Mouse (Mus musculus) MEL (cell line): ENCODE data around the gene Rspry1. TPM values are rescaled to one million over a fixed set of nuclear protein-coding genes. Genes with fewer than 3 reads are reported as not detected.

Experiments used
- DNase-seq: peaks from one replicate; pipeline ENCODE4 v3.0.0; 2011; ENCODE audit warnings: low read depth, low spot score
- H3K27ac ChIP-seq: 2 replicates; pipeline ENCODE4 v1.5.1; 2012; ENCODE audit warnings: low read depth, mild to moderate bottlenecking, control low read depth, low read length, moderate library complexity; ENCODE audit not compliant: control insufficient read depth
- H3K27me3 ChIP-seq, 2 experiments: fragments of 150-350 bp in 1 of 2; sonication (generic) in 1 of 2; 2 replicates each; pipeline ENCODE4 v1.6.1; 2012; ENCODE audit warnings: low read length in 2 of 2, mild to moderate bottlenecking in 2 of 2, improper control_type of control experiment in 1 of 2, moderate library complexity in 1 of 2; ENCODE audit not compliant: insufficient read depth in 2 of 2, control insufficient read depth in 1 of 2
- H3K36me3 ChIP-seq, 2 experiments: 2 replicates each; pipeline ENCODE4 v1.6.1; 2012 to 2014; ENCODE audit warnings: low read length in 2 of 2, improper control_type of control experiment in 1 of 2, inconsistent platforms in 1 of 2, mild to moderate bottlenecking in 1 of 2; ENCODE audit not compliant: insufficient read depth in 2 of 2, control insufficient read depth in 1 of 2
- H3K4me1 ChIP-seq, 2 experiments: fragments of 150-350 bp in 1 of 2; sonication (generic) in 1 of 2; 2 replicates each; pipeline ENCODE4 v1.6.1; 2012; ENCODE audit warnings: low read length in 2 of 2, improper control_type of control experiment in 1 of 2, mild to moderate bottlenecking in 1 of 2; ENCODE audit not compliant: insufficient read depth in 2 of 2, control insufficient read depth in 1 of 2
- H3K4me3 ChIP-seq, 2 experiments: fragments of 150-350 bp in 1 of 2; sonication (generic) in 1 of 2; 2 replicates each; pipeline ENCODE4 v1.5.1; 2012; ENCODE audit warnings: low read depth in 2 of 2, low read length in 2 of 2, mild to moderate bottlenecking in 2 of 2, moderate library complexity in 2 of 2, control low read depth in 1 of 2, improper control_type of control experiment in 1 of 2; ENCODE audit not compliant: control insufficient read depth in 1 of 2, insufficient read depth in 1 of 2
- H3K79me2 ChIP-seq: 2 replicates; pipeline ENCODE4 v1.6.1; 2012; ENCODE audit warnings: mild to moderate bottlenecking, low read length, moderate library complexity; ENCODE audit not compliant: control insufficient read depth, poor library complexity, insufficient read depth
- H3K9ac ChIP-seq: 2 replicates; pipeline ENCODE4 v1.6.1; 2012; ENCODE audit warnings: low read depth, mild to moderate bottlenecking, control low read depth, low read length, moderate library complexity; ENCODE audit not compliant: control insufficient read depth, poor library complexity, severe bottlenecking
- H3K9me3 ChIP-seq: fragments of 150-350 bp; sonication (generic); replicated peaks from 2 replicates; pipeline ENCODE4 v1.6.1; 2012; ENCODE audit warnings: mild to moderate bottlenecking, low read length, improper control_type of control experiment, moderate library complexity; ENCODE audit not compliant: insufficient read depth
- BHLHE40 ChIP-seq: IDR thresholded peaks from 2 replicates; pipeline ENCODE4 v1.6.1; 2012; ENCODE audit warnings: low read depth, mild to moderate bottlenecking, inconsistent platforms, low read length, improper control_type of control experiment, borderline replicate concordance
- CTCF ChIP-seq, 3 experiments: IDR thresholded peaks in 2 of 3; conservative IDR thresholded peaks in 1 of 3; 2 replicates each; pipeline ENCODE4 v1.5.1; 2011 to 2012; ENCODE audit warnings: low read length in 3 of 3, low read depth in 2 of 3, mild to moderate bottlenecking in 2 of 3, improper control_type of control experiment in 1 of 3, inconsistent platforms in 1 of 3, mixed read lengths in 1 of 3, moderate library complexity in 1 of 3; ENCODE audit not compliant: control insufficient read depth in 1 of 3, insufficient read depth in 1 of 3, poor library complexity in 1 of 3, severe bottlenecking in 1 of 3
- EP300 ChIP-seq, 2 experiments: IDR thresholded peaks; 2 replicates each; pipeline ENCODE4 v1.6.1; 2011; ENCODE audit warnings: improper control_type of control experiment in 2 of 2, low read length in 2 of 2, low read depth in 1 of 2, mild to moderate bottlenecking in 1 of 2
- ETS1 ChIP-seq: IDR thresholded peaks from 2 replicates; pipeline ENCODE4 v1.6.1; 2012; ENCODE audit warnings: low read depth, mild to moderate bottlenecking, inconsistent platforms, low read length, improper control_type of control experiment, moderate library complexity
- GABPA ChIP-seq: IDR thresholded peaks from 2 replicates; pipeline ENCODE4 v1.6.1; 2012; ENCODE audit warnings: low read depth, mild to moderate bottlenecking, inconsistent platforms, low read length, improper control_type of control experiment, moderate library complexity
- HCFC1 ChIP-seq: IDR thresholded peaks from 2 replicates; pipeline ENCODE4 v1.6.1; 2012; ENCODE audit warnings: low read depth, mild to moderate bottlenecking, inconsistent platforms, low read length, improper control_type of control experiment, moderate library complexity
- JUND ChIP-seq: IDR thresholded peaks from 2 replicates; pipeline ENCODE4 v1.6.1; 2011; ENCODE audit warnings: low read depth, mild to moderate bottlenecking, improper control_type of control experiment, low read length
- KAT2A ChIP-seq: conservative IDR thresholded peaks from 2 replicates; pipeline ENCODE4 v1.6.1; 2012; ENCODE audit warnings: low read depth, low read length, improper control_type of control experiment, inconsistent platforms
- MAFK ChIP-seq: IDR thresholded peaks from 2 replicates; pipeline ENCODE4 v1.6.1; 2011; ENCODE audit warnings: low read depth, mild to moderate bottlenecking, low read length, improper control_type of control experiment, borderline replicate concordance
- MEF2A ChIP-seq: IDR thresholded peaks from 2 replicates; pipeline ENCODE4 v1.6.1; 2014; ENCODE audit warnings: low read depth, mild to moderate bottlenecking, inconsistent platforms, low read length, improper control_type of control experiment; ENCODE audit not compliant: poor library complexity, insufficient replicate concordance, severe bottlenecking; ENCODE audit errors: extremely low read depth
- MXI1 ChIP-seq: IDR thresholded peaks from 2 replicates; pipeline ENCODE4 v1.6.1; 2011; ENCODE audit warnings: mild to moderate bottlenecking, low read depth, low read length, improper control_type of control experiment
- NELFE ChIP-seq: IDR thresholded peaks from 2 replicates; pipeline ENCODE4 v1.6.1; 2011; ENCODE audit warnings: low read depth, low read length, improper control_type of control experiment
- NRF1 ChIP-seq: IDR thresholded peaks from 2 replicates; pipeline ENCODE4 v1.6.1; 2014; ENCODE audit warnings: low read depth, mild to moderate bottlenecking, inconsistent platforms, low read length, improper control_type of control experiment, moderate library complexity; ENCODE audit not compliant: poor library complexity, insufficient read depth, severe bottlenecking
- SIN3A ChIP-seq: IDR thresholded peaks from 2 replicates; pipeline ENCODE4 v1.6.1; 2012; ENCODE audit warnings: low read length, improper control_type of control experiment, inconsistent platforms
- SMC3 ChIP-seq: IDR thresholded peaks from 2 replicates; pipeline ENCODE4 v1.6.1; 2011; ENCODE audit warnings: low read depth, low read length, improper control_type of control experiment
- TBP ChIP-seq: IDR thresholded peaks from 2 replicates; pipeline ENCODE4 v1.8.0; 2011; ENCODE audit warnings: low read depth, low read length, improper control_type of control experiment
- TCF12 ChIP-seq: IDR thresholded peaks from 2 replicates; pipeline ENCODE4 v1.6.1; 2014; ENCODE audit warnings: low read depth, mild to moderate bottlenecking, inconsistent platforms, low read length, improper control_type of control experiment, moderate library complexity
- USF1 ChIP-seq: IDR thresholded peaks from 2 replicates; pipeline ENCODE4 v1.6.1; 2014; ENCODE audit warnings: low read depth, mild to moderate bottlenecking, inconsistent platforms, low read length, improper control_type of control experiment, moderate library complexity
- USF2 ChIP-seq, 2 experiments: IDR thresholded peaks; 2 replicates each; pipeline ENCODE4 v1.6.1; 2011 to 2012; ENCODE audit warnings: improper control_type of control experiment in 2 of 2, low read length in 2 of 2, borderline replicate concordance in 1 of 2, inconsistent platforms in 1 of 2, low read depth in 1 of 2, mild to moderate bottlenecking in 1 of 2; ENCODE audit not compliant: insufficient read depth in 1 of 2
- ZMIZ1 ChIP-seq: IDR thresholded peaks from 2 replicates; pipeline ENCODE4 v1.6.1; 2012; ENCODE audit warnings: low read depth, mild to moderate bottlenecking, inconsistent platforms, low read length, improper control_type of control experiment, moderate library complexity
- polyA plus RNA-seq, 2 experiments: library from polyadenylated mRNA; stranded (reverse) in 1 of 2; unstranded in 1 of 2; fragments of >175 nt in 1 of 2; fragments of >200 nt in 1 of 2; gene quantifications; 2 replicates each; pipeline versions ENCODE4 v1.2.1 to v1.2.4; 2012; ENCODE audit warnings: low replicate concordance in 2 of 2, low read depth in 1 of 2; ENCODE audit not compliant: insufficient read length in 2 of 2, insufficient read depth in 1 of 2, missing spikeins in 1 of 2
- total RNA-seq: library from RNA; depleted of rRNA; stranded (reverse); fragments of 300-350 nt; gene quantifications from 2 replicates; pipeline ENCODE4 v1.2.3, GENCODE M21; 2012

The Rspry1 gene
- total and polyA plus RNA-seq, 3 experiments: 24.5 to 32.2 TPM; not detected in 1

- H3K27ac ChIP-seq: no peak overlapping the region
- DNase-seq: peak; percentile 24
Observed at GRCm38 (mm10) chr8:94552696-94553095, 49.0 kb upstream of the Rspry1 start.

GRCm38 (mm10) chr8:94557281-94557680 is 44.5 kb upstream of the Rspry1 start:
- no peak for TF ChIP-seq SIN3A
- TF ChIP-seq MEF2A: no peak
- no peak for TF ChIP-seq TCF12
- TF ChIP-seq MAFK: no peak
- no peak for TF ChIP-seq HCFC1
- TF ChIP-seq, all 39 proteins: peak for 0
- H3K9ac ChIP-seq: no peak overlapping the region
- H3K9me3 ChIP-seq: no peaks in the 10 kb centered on the region
- no peaks in the 10 kb centered on the region; a peak in 1 of 4 replicates for H3K36me3 ChIP-seq
- H3K27me3 ChIP-seq: no peaks in the 10 kb centered on the region
- DNase-seq: no peak
- no peak overlapping the region for H3K4me3 ChIP-seq
- H3K4me1 ChIP-seq: no peaks in the 10 kb centered on the region
- H3K79me2 ChIP-seq: no peaks in the 10 kb centered on the region
- H3K27ac ChIP-seq: no peak overlapping the region

More at GRCm38 (mm10) chr8:94552696-94553095, 49.0 kb upstream of the Rspry1 start:
- Histone ChIP-seq H3K79me2 (no peaks in the 10 kb centered on the region; the same call in 1 of the 2 replicates), H3K4me3 (no peak overlapping the region), H3K9me3 (no peaks in the 10 kb centered on the region), H3K36me3 (peaks cover 0 to 16% of the 10 kb centered on the region in 2 experiments; a peak in 2 of 4 replicates), H3K9ac (no peak overlapping the region), H3K27me3 (no peaks in the 10 kb centered on the region), H3K4me1 (peaks cover 4 to 22% of the 10 kb centered on the region in 2 experiments; a peak in 3 of 4 replicates)
- TF ChIP-seq MAFK (no peak), USF1 (no peak), EP300 (IDR thresholded peaks at IDR 0.05; ENCODE audit: low read depth in 1 of 2, low read length in 2 of 2) (no peak)

- Histone ChIP-seq H3K4me1 (no peaks in the 10 kb centered on the region), H3K9ac (no peak overlapping the region), H3K4me3 (no peak overlapping the region), H3K79me2 (no peaks in the 10 kb centered on the region), H3K36me3 (no peaks in the 10 kb centered on the region), H3K27ac (no peak overlapping the region), H3K27me3 (no peaks in the 10 kb centered on the region), H3K9me3 (no peaks in the 10 kb centered on the region)
- no peak for DNase-seq
- no peak for TF ChIP-seq CTCF (IDR thresholded peaks at IDR 0.05 in 2 of 3, conservative IDR thresholded peaks at IDR 0.05 in 1 of 3; ENCODE audit: control insufficient read depth in 1 of 3, insufficient read depth in 1 of 3, low read depth in 2 of 3, low read length in 3 of 3, poor library complexity in 1 of 3, severe bottlenecking in 1 of 3)
Observed at GRCm38 (mm10) chr8:94561256-94561655, 40.5 kb upstream of the Rspry1 start.

- Histone ChIP-seq H3K27me3 (no peaks in the 10 kb centered on the region), H3K9ac (no peak overlapping the region), H3K36me3 (no peaks in the 10 kb centered on the region), H3K4me3 (no peak overlapping the region), H3K27ac (no peak overlapping the region), H3K79me2 (no peaks in the 10 kb centered on the region), H3K9me3 (no peaks in the 10 kb centered on the region), H3K4me1 (no peaks in the 10 kb centered on the region)
- no peak for DNase-seq
- TF ChIP-seq NELFE (no peak), TBP (no peak), SMC3 (no peak), ETS1 (no peak), USF1 (no peak), NRF1 (no peak), BHLHE40 (no peak), KAT2A (no peak), ZMIZ1 (no peak), USF2 (IDR thresholded peaks at IDR 0.05; ENCODE audit: borderline replicate concordance in 1 of 2, insufficient read depth in 1 of 2, low read depth in 1 of 2, low read length in 2 of 2) (no peak), GABPA (no peak), JUND (no peak), MXI1 (no peak)
Observed at GRCm38 (mm10) chr8:94564421-94564820, 37.3 kb upstream of the Rspry1 start.
